Mouse (Mus musculus): ENCODE results near the gene Ranbp3. TPM values are rescaled to one million over a fixed set of nuclear protein-coding genes. Genes with fewer than 3 reads are reported as not detected.

The Ranbp3 gene
- polyA plus RNA-seq, 1 experiment from 2014 or later, result 116 TPM

- peaks cover 85% of the 10 kb centered on the region for H3K27me3 ChIP-seq
- no peak overlapping the region for H3K27ac ChIP-seq
- H3K4me1 ChIP-seq (replicated peaks), result peaks cover 48% of the 10 kb centered on the region
- peak overlapping the region; percentile 9; the same call in 1 of the 2 replicates for H3K4me2 ChIP-seq
- 0 out of 2 replicates have a peak, but pooled peaks cover 9% of the 10 kb centered on the region for H3K9me3 ChIP-seq
- no peaks in the 10 kb centered on the region for H3K36me3 ChIP-seq
- H3K4me3 ChIP-seq (replicated peaks), result peak overlapping the region; percentile 15; the same call in 1 of the 2 replicates
- no peak overlapping the region for H3K9ac ChIP-seq (replicated peaks)
- 10% methylated on average over 36 of the region's 36 CpGs for WGBS
- no peak for ATAC-seq (ENCODE audit: insufficient number of reproducible peaks, insufficient read depth, low FRiP score, low TSS enrichment, low read depth)
Measured at GRCm38 (mm10) chr17:56754271-56755185, 81.4 kb downstream of the Ranbp3 start.

GRCm38 (mm10) chr17:56756703-56757399, 83.8 kb downstream of the Ranbp3 start:
- peaks cover 64% of the 10 kb centered on the region for H3K4me1 ChIP-seq (replicated peaks)

GRCm38 (mm10) chr17:56757416-56758123, 84.5 kb downstream of the Ranbp3 start, which contains the start of gene Nrtn:
Nrtn (minus strand) TSS chr17:56757530.
- H3K27me3 ChIP-seq, result peaks cover 55% of the 10 kb centered on the region
- peak within 1 kb of the TSS; percentile 69 for H3K9ac ChIP-seq (replicated peaks)
- H3K36me3 ChIP-seq, result no peaks in the 10 kb centered on the region
- peak within 1 kb of the TSS; percentile 97 for H3K4me2 ChIP-seq
- H3K27ac ChIP-seq, result no peak within 1 kb of the TSS
- under 1% methylated on average over 37 of the region's 48 CpGs for WGBS
- H3K4me1 ChIP-seq (replicated peaks), result peaks cover 69% of the 10 kb centered on the region
- peak within 1 kb of the TSS; percentile 62 for H3K4me3 ChIP-seq (replicated peaks)
- H3K9me3 ChIP-seq, result no peaks in the 10 kb centered on the region
- no peak for ATAC-seq (ENCODE audit: insufficient number of reproducible peaks, insufficient read depth, low FRiP score, low TSS enrichment, low read depth)

More at GRCm38 (mm10) chr17:56756703-56757399, 83.8 kb downstream of the Ranbp3 start:
- Histone ChIP-seq H3K4me3 (replicated peaks) (peak overlapping the region; percentile 62), H3K36me3 (no peaks in the 10 kb centered on the region), H3K9me3 (no peaks in the 10 kb centered on the region), H3K27ac (no peak overlapping the region), H3K27me3 (peaks cover 63% of the 10 kb centered on the region), H3K9ac (replicated peaks) (peak overlapping the region; percentile 69), H3K4me2 (peak overlapping the region; percentile 97)
- 2% methylated on average over 46 of the region's 51 CpGs for WGBS
- ATAC-seq (ENCODE audit: insufficient number of reproducible peaks, insufficient read depth, low FRiP score, low TSS enrichment, low read depth), result no peak

- Histone ChIP-seq H3K4me1 (replicated peaks) (peaks cover 74% of the 10 kb centered on the region), H3K27me3 (peaks cover 50% of the 10 kb centered on the region), H3K9ac (replicated peaks) (no peak overlapping the region), H3K27ac (no peak overlapping the region), H3K9me3 (no peaks in the 10 kb centered on the region), H3K4me3 (replicated peaks) (no peak overlapping the region), H3K4me2 (peak overlapping the region; percentile 97; the same call in 1 of the 2 replicates), H3K36me3 (no peaks in the 10 kb centered on the region)
- WGBS, result 6% methylated on average over 12 of the region's 12 CpGs
- ATAC-seq (ENCODE audit: insufficient number of reproducible peaks, insufficient read depth, low FRiP score, low TSS enrichment, low read depth), result no peak
Measured at GRCm38 (mm10) chr17:56758132-56758531, 85.0 kb downstream of the Ranbp3 start.

- 17% methylated on average over 7 of the region's 7 CpGs for WGBS
- H3K27me3 ChIP-seq, result peaks cover 39% of the 10 kb centered on the region
- no peak overlapping the region for H3K4me3 ChIP-seq (replicated peaks)
- no peak overlapping the region for H3K9ac ChIP-seq (replicated peaks)
- no peak overlapping the region for H3K27ac ChIP-seq
- no peak overlapping the region; the same call in 1 of the 2 replicates for H3K4me2 ChIP-seq
- H3K9me3 ChIP-seq, result no peaks in the 10 kb centered on the region
- H3K4me1 ChIP-seq (replicated peaks), result peaks cover 66% of the 10 kb centered on the region
- H3K36me3 ChIP-seq, result no peaks in the 10 kb centered on the region
- ATAC-seq (ENCODE audit: insufficient number of reproducible peaks, insufficient read depth, low FRiP score, low TSS enrichment, low read depth), result no peak
Measured at GRCm38 (mm10) chr17:56759261-56759660, 86.2 kb downstream of the Ranbp3 start.

GRCm38 (mm10) chr17:56761077-56761476, 88.0 kb downstream of the Ranbp3 start:
- no peaks in the 10 kb centered on the region for H3K36me3 ChIP-seq
- H3K27ac ChIP-seq, result peak overlapping the region; percentile 81; the same call in 1 of the 2 replicates
- H3K4me1 ChIP-seq (replicated peaks), result peaks cover 66% of the 10 kb centered on the region
- H3K27me3 ChIP-seq, result peaks cover 20% of the 10 kb centered on the region
- H3K4me3 ChIP-seq (replicated peaks), result no peak overlapping the region
- no peaks in the 10 kb centered on the region for H3K9me3 ChIP-seq
- ATAC-seq (ENCODE audit: insufficient number of reproducible peaks, insufficient read depth, low FRiP score, low TSS enrichment, low read depth), result no peak
- 70% methylated on average over 3 of the region's 3 CpGs for WGBS
- no peak overlapping the region for H3K4me2 ChIP-seq
- no peak overlapping the region for H3K9ac ChIP-seq (replicated peaks)

Other genes starting within 250 kb of the Ranbp3 start
- 113 and 126 TPM in 2 replicates for gene Ptprs, start 196.8 kb upstream of the Ranbp3 start, polyA plus RNA-seq (2016; fragmentation: Nextera tagmentation; extraction: Ambion mirVana)
- gene Znrf4, start 160.9 kb upstream of the Ranbp3 start, polyA plus RNA-seq (2016; fragmentation: Nextera tagmentation; extraction: Ambion mirVana), result not detected in 2 replicates
- 1.0 and 1.6 TPM in 2 replicates for gene Gm20219, start 118.9 kb upstream of the Ranbp3 start, polyA plus RNA-seq (2016; fragmentation: Nextera tagmentation; extraction: Ambion mirVana)
- gene Safb2, start 88.7 kb upstream of the Ranbp3 start, polyA plus RNA-seq (2016; fragmentation: Nextera tagmentation; extraction: Ambion mirVana), result 103 and 113 TPM in 2 replicates
- 151 and 156 TPM in 2 replicates for gene Safb, start 88.5 kb upstream of the Ranbp3 start, polyA plus RNA-seq (2016; fragmentation: Nextera tagmentation; extraction: Ambion mirVana)
- gene 2410015M20Rik, start 63.5 kb upstream of the Ranbp3 start, polyA plus RNA-seq (2016; fragmentation: Nextera tagmentation; extraction: Ambion mirVana), result 211 and 216 TPM in 2 replicates
- 1,768 and 1,771 TPM in 2 replicates for gene Rpl36, start 59.9 kb upstream of the Ranbp3 start, polyA plus RNA-seq (2016; fragmentation: Nextera tagmentation; extraction: Ambion mirVana)
- 65.1 and 67.0 TPM in 2 replicates for gene Lonp1, start 46.4 kb upstream of the Ranbp3 start, polyA plus RNA-seq (2016; fragmentation: Nextera tagmentation; extraction: Ambion mirVana)
- 0.92 and 1.3 TPM in 2 replicates for gene Catsperd, start 45.2 kb upstream of the Ranbp3 start, polyA plus RNA-seq (2016; fragmentation: Nextera tagmentation; extraction: Ambion mirVana)
- 410 and 419 TPM in 2 replicates for gene Ndufa11, start 44.5 kb downstream of the Ranbp3 start, polyA plus RNA-seq (2016; fragmentation: Nextera tagmentation; extraction: Ambion mirVana)
- gene Vmac, start 44.7 kb downstream of the Ranbp3 start, polyA plus RNA-seq (2016; fragmentation: Nextera tagmentation; extraction: Ambion mirVana), result 16.5 and 23.1 TPM in 2 replicates
- gene Nrtn, start 84.2 kb downstream of the Ranbp3 start, polyA plus RNA-seq (2016; fragmentation: Nextera tagmentation; extraction: Ambion mirVana), result 18.9 and 19.6 TPM in 2 replicates
- gene Dus3l, start 91.5 kb downstream of the Ranbp3 start, polyA plus RNA-seq (2016; fragmentation: Nextera tagmentation; extraction: Ambion mirVana), result 42.0 and 46.7 TPM in 2 replicates
- gene Prr22, start 97.0 kb downstream of the Ranbp3 start, polyA plus RNA-seq (2016; fragmentation: Nextera tagmentation; extraction: Ambion mirVana), result 0.69 and 1.3 TPM in 2 replicates
- gene Rfx2, start 157.7 kb downstream of the Ranbp3 start, polyA plus RNA-seq (2016; fragmentation: Nextera tagmentation; extraction: Ambion mirVana), result 3.6 and 4.1 TPM in 2 replicates
- gene Acsbg2, start 201.2 kb downstream of the Ranbp3 start, polyA plus RNA-seq (2016; fragmentation: Nextera tagmentation; extraction: Ambion mirVana), result not detected in 2 replicates
- 0.26 and 0.52 TPM in 2 replicates for gene 1700061G19Rik, start 202.2 kb downstream of the Ranbp3 start, polyA plus RNA-seq (2016; fragmentation: Nextera tagmentation; extraction: Ambion mirVana)